Mouse (Mus musculus): Measurements from ENCODE around the gene Mboat2. TPM values are rescaled to one million over a fixed set of nuclear protein-coding genes. Genes with fewer than 3 reads are reported as not detected.

Mboat2 gene
- polyA plus RNA-seq, 1 experiment from 2014 or later: not detected

DNA sequence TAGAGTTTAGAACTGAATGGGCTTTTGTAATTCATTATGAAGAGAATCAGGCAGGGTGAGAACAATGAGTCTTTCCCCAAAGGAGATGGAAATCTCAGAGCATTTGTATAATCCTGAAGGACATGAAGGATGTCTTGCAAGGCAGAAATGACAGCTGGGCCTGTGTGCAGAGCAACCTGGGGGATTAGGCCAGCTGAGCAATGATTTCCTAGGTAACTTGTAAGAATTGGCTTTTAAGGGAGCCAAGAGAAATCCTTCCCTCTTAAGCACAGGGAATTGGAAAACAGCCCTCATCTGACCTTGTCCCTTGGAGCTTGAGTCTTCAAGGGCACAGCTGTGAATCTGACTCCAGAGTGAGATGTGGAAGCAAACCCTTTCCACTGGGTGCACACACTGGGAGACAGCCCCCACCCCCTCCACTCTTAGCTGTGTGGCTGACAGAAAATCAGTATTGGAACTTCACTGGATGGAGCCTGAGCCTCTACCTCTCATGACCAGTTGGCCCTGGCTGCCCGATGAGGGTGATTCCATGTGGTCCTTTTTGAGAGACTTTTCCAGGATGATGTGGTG lies 102.6 kb downstream of the Mboat2 start:
- Histone ChIP-seq H3K79me2 (ENCODE audit: inconsistent target) (no peaks in the 10 kb centered on the region), H3K27ac (no peak overlapping the region), H3K4me3 (ENCODE audit: inconsistent target) (no peak overlapping the region), H3K36me3 (ENCODE audit: inconsistent target) (no peaks in the 10 kb centered on the region)
- 100% methylated on average over 1 of the region's 1 CpGs for WGBS (ENCODE audit: missing documents)

GRCm38 (mm10) chr12:24933996-24934395 lies 103.3 kb downstream of the Mboat2 start:
- WGBS (ENCODE audit: missing documents): 77% methylated on average over 3 of the region's 3 CpGs

DNA sequence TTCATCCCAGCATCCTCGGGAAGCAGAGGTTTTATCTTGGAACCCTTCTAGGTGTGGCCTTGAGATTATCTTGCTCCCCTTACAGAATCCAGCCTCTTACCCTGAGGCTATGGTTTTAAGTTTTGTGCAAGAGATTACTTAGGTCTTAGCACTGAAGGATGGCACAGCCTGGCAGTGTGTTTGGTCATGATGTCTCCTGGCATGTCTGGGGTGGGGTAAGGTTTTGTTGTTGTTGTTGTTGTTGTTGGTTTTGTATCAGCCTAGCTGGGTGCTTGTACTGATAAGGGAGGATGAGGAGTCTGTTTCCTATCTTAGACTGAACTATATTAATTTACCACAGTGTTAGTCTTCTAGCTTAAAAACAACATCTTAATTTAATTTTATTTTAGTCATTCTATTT lies 105.6 kb downstream of the Mboat2 start:
- no peaks in the 10 kb centered on the region for H3K36me3 ChIP-seq (ENCODE audit: inconsistent target)
- WGBS (ENCODE audit: missing documents): 87% methylated on average over 1 of the region's 1 CpGs

More at GRCm38 (mm10) chr12:24933996-24934395, 103.3 kb downstream of the Mboat2 start:
- Histone ChIP-seq H3K79me2 (ENCODE audit: inconsistent target) (no peaks in the 10 kb centered on the region), H3K27ac (no peak overlapping the region), H3K36me3 (ENCODE audit: inconsistent target) (no peaks in the 10 kb centered on the region), H3K4me3 (ENCODE audit: inconsistent target) (no peak overlapping the region)

GRCm38 (mm10) chr12:24939372-24939771 lies 108.7 kb downstream of the Mboat2 start:
- H3K36me3 ChIP-seq (ENCODE audit: inconsistent target): no peaks in the 10 kb centered on the region
- H3K27ac ChIP-seq: no peak overlapping the region
- H3K79me2 ChIP-seq (ENCODE audit: inconsistent target): no peaks in the 10 kb centered on the region
- no peak overlapping the region for H3K4me3 ChIP-seq (ENCODE audit: inconsistent target)
- 92% methylated on average over 8 of the region's 8 CpGs for WGBS (ENCODE audit: missing documents)

More for the DNA sequence above, 105.6 kb downstream of the Mboat2 start:
- Histone ChIP-seq H3K79me2 (ENCODE audit: inconsistent target) (no peaks in the 10 kb centered on the region), H3K27ac (no peak overlapping the region), H3K4me3 (ENCODE audit: inconsistent target) (no peak overlapping the region)

DNA sequence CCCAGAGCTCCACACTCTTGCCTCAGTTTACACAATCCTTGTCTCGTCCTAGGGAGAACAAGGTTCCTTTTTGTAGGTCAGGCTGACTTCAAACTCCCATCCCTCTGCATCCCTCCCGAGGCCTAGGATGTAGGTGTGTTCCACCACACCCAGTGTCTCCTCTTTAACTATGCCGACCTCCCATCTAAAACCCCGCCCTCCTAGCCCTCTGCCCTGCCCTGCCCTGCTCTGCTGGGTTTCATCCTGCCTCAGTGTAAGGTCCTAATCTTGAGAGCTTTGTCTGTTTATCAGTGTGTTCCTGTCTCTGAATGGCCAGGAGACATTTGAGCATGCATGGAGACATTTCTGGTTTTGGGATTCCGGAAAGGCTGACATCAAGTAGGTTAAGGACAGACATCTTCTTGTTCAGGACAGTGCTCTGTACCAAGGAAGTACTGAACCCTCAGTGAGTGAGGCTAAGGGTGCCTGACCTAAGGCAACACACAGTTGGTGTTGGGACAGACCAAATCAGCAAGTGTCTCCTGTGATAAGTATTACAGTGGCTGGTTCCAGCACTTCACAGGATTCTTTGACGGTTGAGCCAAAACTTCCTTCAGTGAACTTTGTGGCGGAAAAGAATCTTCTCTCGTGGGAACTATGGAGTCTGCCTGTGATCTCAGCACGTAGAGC lies 112.1 kb downstream of the Mboat2 start:
- Histone ChIP-seq H3K4me3 (ENCODE audit: inconsistent target) (no peak overlapping the region), H3K79me2 (ENCODE audit: inconsistent target) (no peaks in the 10 kb centered on the region), H3K36me3 (ENCODE audit: inconsistent target) (no peaks in the 10 kb centered on the region), H3K27ac (no peak overlapping the region)
- WGBS (ENCODE audit: missing documents): 90% methylated on average over 9 of the region's 9 CpGs

- Histone ChIP-seq H3K27ac (no peak overlapping the region), H3K36me3 (ENCODE audit: inconsistent target) (no peaks in the 10 kb centered on the region), H3K79me2 (ENCODE audit: inconsistent target) (no peaks in the 10 kb centered on the region), H3K4me3 (ENCODE audit: inconsistent target) (no peak overlapping the region)
- 89% methylated on average over 4 of the region's 4 CpGs for WGBS (ENCODE audit: missing documents)
These were observed 112.7 kb downstream of the Mboat2 start for GRCm38 (mm10) chr12:24943427-24943826.

DNA sequence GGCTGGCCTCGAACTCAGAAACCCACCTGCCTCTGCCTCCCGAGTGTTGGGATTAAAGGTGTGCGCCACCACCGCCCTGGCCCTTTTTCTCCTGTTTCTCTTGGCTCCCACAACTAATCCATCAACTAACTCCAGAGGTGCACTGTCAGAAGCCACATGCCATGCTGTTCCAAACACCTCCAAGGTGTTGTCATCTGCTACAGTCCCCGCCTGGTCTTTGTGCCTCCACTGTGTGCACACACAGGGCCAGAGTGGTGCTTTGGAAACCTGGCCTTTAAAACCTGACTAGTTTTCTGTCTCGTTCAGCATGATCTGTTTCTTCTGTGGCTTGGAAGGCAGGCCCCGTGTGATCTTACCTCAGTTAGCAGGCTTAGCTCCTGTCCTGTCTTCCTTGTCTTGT lies 113.9 kb downstream of the Mboat2 start:
- 89% methylated on average over 7 of the region's 7 CpGs for WGBS (ENCODE audit: missing documents)
- no peak overlapping the region for H3K27ac ChIP-seq
- no peaks in the 10 kb centered on the region for H3K79me2 ChIP-seq (ENCODE audit: inconsistent target)
- H3K4me3 ChIP-seq (ENCODE audit: inconsistent target): no peak overlapping the region
- H3K36me3 ChIP-seq (ENCODE audit: inconsistent target): no peaks in the 10 kb centered on the region

GRCm38 (mm10) chr12:24947065-24947464 lies 116.4 kb downstream of the Mboat2 start:
- H3K4me3 ChIP-seq (ENCODE audit: inconsistent target): no peak overlapping the region
- WGBS (ENCODE audit: missing documents): 91% methylated on average over 14 of the region's 14 CpGs
- no peak overlapping the region for H3K27ac ChIP-seq
- H3K36me3 ChIP-seq (ENCODE audit: inconsistent target): no peaks in the 10 kb centered on the region
- no peaks in the 10 kb centered on the region for H3K79me2 ChIP-seq (ENCODE audit: inconsistent target)

DNA sequence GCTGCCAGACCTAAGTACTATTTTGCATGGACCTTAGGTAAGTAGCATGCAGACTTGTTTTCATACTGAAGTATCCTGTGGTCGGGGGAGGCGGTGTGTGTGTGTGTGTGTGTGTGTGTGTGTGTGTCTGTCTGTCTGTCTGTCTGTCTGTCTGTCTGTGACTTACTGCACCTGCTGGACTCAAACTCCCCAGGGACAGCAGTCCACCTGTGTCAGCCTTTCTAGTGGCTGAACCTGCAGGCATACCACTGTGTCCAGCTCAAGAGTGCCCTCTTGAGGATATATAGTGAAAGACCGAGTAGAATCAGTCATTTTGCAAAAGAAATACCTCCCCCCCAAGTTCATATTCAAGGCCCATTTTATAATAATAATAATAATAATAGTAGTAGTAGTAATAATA lies 117.7 kb downstream of the Mboat2 start:
- 68% methylated on average over 3 of the region's 3 CpGs for WGBS (ENCODE audit: missing documents)
- no peaks in the 10 kb centered on the region for H3K36me3 ChIP-seq (ENCODE audit: inconsistent target)
- H3K27ac ChIP-seq: no peak overlapping the region
- H3K79me2 ChIP-seq (ENCODE audit: inconsistent target): no peaks in the 10 kb centered on the region
- no peak overlapping the region for H3K4me3 ChIP-seq (ENCODE audit: inconsistent target)

DNA sequence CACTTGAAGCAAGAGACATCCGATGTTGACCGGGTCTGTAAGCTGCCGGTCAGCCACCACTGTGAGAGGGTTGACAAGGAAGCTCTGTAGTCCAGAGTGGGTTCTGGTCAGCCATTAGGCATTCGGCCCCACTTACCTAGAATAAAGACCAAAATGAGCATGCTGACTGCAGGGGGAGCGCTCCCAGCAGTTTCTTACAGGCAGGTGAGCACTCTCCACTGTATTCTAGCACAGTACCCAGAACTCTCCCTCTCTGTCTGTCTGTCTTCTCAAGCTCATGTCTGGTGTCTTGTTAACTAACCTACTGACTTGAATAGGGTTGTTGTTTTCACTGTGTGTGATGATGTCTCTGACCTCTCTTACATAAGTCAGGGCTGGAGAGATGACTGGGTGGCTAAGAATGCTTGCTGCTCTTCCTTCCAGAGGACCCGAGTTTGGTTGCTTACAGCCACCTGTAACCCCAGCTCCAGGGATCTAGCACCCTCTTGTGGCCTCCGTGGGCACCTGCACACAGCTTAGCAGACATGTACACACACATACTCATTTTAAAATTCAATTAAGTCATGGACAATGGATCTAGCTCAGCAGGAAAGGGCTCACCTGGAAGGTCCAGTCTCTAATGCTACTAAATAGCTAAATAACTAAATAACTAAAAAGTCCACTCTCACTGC lies 119.8 kb downstream of the Mboat2 start:
- 93% methylated on average over 7 of the region's 7 CpGs for WGBS (ENCODE audit: missing documents)
- H3K27ac ChIP-seq: no peak overlapping the region
- H3K4me3 ChIP-seq (ENCODE audit: inconsistent target): no peak overlapping the region
- no peaks in the 10 kb centered on the region for H3K79me2 ChIP-seq (ENCODE audit: inconsistent target)
- H3K36me3 ChIP-seq (ENCODE audit: inconsistent target): no peaks in the 10 kb centered on the region

DNA sequence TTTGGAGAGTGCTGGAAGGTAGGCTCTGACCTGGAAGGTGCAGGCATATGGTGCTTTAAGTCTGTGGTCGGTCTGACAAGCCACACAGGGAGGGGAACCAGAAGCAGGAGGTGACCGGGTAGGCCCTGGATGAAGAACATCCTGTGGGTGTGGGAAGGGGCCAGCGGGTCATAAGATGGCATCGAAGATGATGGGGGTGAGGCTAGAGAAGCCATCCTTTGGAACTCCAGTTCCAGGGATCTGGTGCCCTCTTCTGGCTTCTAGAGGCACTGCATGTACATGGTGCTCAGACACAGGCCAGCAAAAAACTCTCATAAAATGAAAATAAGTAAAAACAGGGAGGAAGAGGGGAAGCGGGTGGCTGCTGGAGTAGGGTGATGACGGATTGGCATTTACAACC lies 121.5 kb downstream of the Mboat2 start:
- Histone ChIP-seq H3K27ac (no peak overlapping the region), H3K4me3 (ENCODE audit: inconsistent target) (no peak overlapping the region), H3K79me2 (ENCODE audit: inconsistent target) (no peaks in the 10 kb centered on the region), H3K36me3 (ENCODE audit: inconsistent target) (no peaks in the 10 kb centered on the region)
- 23% methylated on average over 6 of the region's 6 CpGs for WGBS (ENCODE audit: missing documents)

GRCm38 (mm10) chr12:24955137-24955536 lies 124.5 kb downstream of the Mboat2 start:
- H3K79me2 ChIP-seq (ENCODE audit: inconsistent target): no peaks in the 10 kb centered on the region
- no peaks in the 10 kb centered on the region for H3K36me3 ChIP-seq (ENCODE audit: inconsistent target)
- WGBS (ENCODE audit: missing documents): 92% methylated on average over 9 of the region's 9 CpGs
- H3K27ac ChIP-seq: no peak overlapping the region
- no peak overlapping the region for H3K4me3 ChIP-seq (ENCODE audit: inconsistent target)

DNA sequence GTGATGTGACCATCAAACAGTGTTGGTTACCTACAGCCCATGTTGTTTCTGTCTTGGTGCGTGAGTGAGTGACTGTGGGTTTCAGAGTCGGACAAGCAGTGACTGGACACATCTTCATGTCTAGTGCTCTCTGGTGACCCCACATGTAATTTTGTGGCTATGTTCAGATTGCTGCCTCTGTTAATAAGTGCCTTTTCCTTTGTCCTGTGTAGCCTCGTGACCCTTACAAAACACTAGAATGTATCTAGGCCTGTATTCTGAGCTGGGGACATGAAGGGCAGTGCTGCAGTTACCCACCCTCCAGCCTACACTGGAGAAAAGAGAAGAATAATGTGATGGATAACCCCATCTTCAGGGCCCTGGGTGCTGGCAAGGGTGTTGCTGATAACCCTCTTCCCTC lies 127.8 kb downstream of the Mboat2 start:
- H3K36me3 ChIP-seq (ENCODE audit: inconsistent target): no peaks in the 10 kb centered on the region
- H3K27ac ChIP-seq: no peak overlapping the region
- H3K4me3 ChIP-seq (ENCODE audit: inconsistent target): no peak overlapping the region
- H3K79me2 ChIP-seq (ENCODE audit: inconsistent target): no peaks in the 10 kb centered on the region
- WGBS (ENCODE audit: missing documents): 91% methylated on average over 3 of the region's 3 CpGs

GRCm38 (mm10) chr12:24961821-24962220 lies 131.1 kb downstream of the Mboat2 start:
- Histone ChIP-seq H3K4me3 (ENCODE audit: inconsistent target) (no peak overlapping the region), H3K79me2 (ENCODE audit: inconsistent target) (no peaks in the 10 kb centered on the region), H3K27ac (no peak overlapping the region), H3K36me3 (ENCODE audit: inconsistent target) (no peaks in the 10 kb centered on the region)
- WGBS (ENCODE audit: missing documents): 94% methylated on average over 7 of the region's 7 CpGs

DNA sequence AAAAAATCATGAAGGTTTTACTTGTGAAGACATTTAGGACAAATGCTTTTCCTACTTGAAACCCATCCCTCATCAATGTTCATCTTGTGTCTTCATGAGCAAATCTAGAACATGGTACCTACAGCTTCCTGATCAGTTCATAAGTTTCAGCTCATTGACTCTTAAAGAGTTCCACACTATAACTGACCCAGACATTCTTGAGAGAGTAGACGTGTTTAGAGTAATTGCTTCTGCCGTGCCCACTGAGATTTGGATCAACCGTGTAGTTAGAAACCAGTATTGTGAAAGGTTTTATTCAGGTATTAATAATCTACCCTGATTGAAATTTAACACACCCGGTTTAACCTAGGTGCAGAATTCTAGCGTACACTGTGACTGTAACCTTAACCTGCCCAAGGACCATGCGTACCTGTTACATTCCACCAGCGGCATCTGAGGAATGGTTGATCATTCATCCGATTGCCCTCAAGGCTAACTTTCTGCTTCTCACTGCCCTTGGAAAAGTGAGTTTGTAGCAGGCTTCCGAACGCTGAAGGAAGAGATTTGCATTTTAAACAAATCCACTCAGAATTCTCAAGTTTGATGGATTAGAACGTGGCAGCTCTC lies 131.8 kb downstream of the Mboat2 start:
- WGBS (ENCODE audit: missing documents): 95% methylated on average over 11 of the region's 11 CpGs
- H3K27ac ChIP-seq: no peak overlapping the region
- no peaks in the 10 kb centered on the region for H3K79me2 ChIP-seq (ENCODE audit: inconsistent target)
- H3K4me3 ChIP-seq (ENCODE audit: inconsistent target): no peak overlapping the region
- H3K36me3 ChIP-seq (ENCODE audit: inconsistent target): no peaks in the 10 kb centered on the region

All from macrophage (primary cell).